Mouse (Mus musculus) C2C12 (cell line): ENCODE measurements around the gene Atxn7l1.

Source experiments
- FOSL1 ChIP-seq: IDR thresholded peaks from one replicate; pipeline ENCODE4 v1.8.0; 2011; ENCODE audit warnings: mild to moderate bottlenecking, low read length; ENCODE audit not compliant: poor library complexity, insufficient read depth, severe bottlenecking
- USF1 ChIP-seq: IDR thresholded peaks from one replicate; pipeline ENCODE4 v1.6.1; 2011; ENCODE audit warnings: low read depth, mild to moderate bottlenecking, control low read depth, moderate library complexity

DNA sequence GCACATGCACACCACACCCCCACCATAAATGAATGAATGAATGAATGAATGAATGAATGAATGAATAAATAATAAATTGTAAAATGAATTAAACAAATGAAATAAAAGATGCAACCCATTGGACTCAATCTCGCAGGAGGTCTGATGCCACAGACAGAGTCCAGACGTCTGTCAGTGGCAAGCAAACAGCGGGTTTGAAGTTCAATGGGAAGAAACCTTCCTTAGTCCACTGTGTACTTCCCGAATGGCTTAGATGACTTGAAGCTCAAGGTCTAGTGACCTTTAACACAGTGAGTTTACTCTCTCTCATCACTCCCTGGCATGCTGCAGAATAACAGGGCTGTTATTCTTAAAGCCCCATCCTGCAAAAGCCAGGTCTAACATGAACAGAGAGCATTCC, 57.8 kb downstream of the Atxn7l1 start:
- no peak for TF ChIP-seq USF1
- TF ChIP-seq FOSL1: no peak
